Mouse (Mus musculus) midbrain, embryonic 10.5 days (tissue): ENCODE measurements around the gene Cdc37. TPM values are rescaled to one million over a fixed set of nuclear protein-coding genes. Genes with fewer than 3 reads are reported as not detected.
"Not testable (repeated sequence)": the region's sequence is repeated elsewhere in the genome, so short reads cannot be mapped to it uniquely, and the experiment has no call there.

Source experiments
- DNase-seq: peaks from one replicate; pipeline ENCODE4 v3.0.0-alpha.2; 2017; ENCODE audit warnings: low spot score
- H3K27ac ChIP-seq: fragments of 300-500 bp; sonication (generic); replicated peaks from 2 replicates; pipeline ENCODE4 v1.5.1; 2016; ENCODE audit warnings: mild to moderate bottlenecking
- H3K27me3 ChIP-seq: fragments of 300-500 bp; sonication (generic); 2 replicates; pipeline ENCODE4 v1.6.1; 2016; ENCODE audit warnings: low read depth, mild to moderate bottlenecking; ENCODE audit not compliant: poor library complexity, severe bottlenecking
- H3K36me3 ChIP-seq: fragments of 300-500 bp; sonication (generic); 2 replicates; pipeline ENCODE4 v1.6.1; 2016; ENCODE audit warnings: mild to moderate bottlenecking, moderate library complexity
- H3K4me1 ChIP-seq: fragments of 300-500 bp; sonication (generic); 2 replicates; pipeline ENCODE4 v1.6.1; 2016
- H3K4me3 ChIP-seq: fragments of 300-500 bp; sonication (generic); 2 replicates; pipeline ENCODE4 v1.5.1; 2016; ENCODE audit warnings: mild to moderate bottlenecking, moderate library complexity
- H3K9me3 ChIP-seq: fragments of 300-500 bp; sonication (generic); replicated peaks from 2 replicates; pipeline ENCODE4 v1.6.1; 2016; ENCODE audit warnings: mild to moderate bottlenecking
- WGBS: fragments of 180-500 bp; shearing (Covaris S2); methylation state at CpG from one replicate; pipeline ENCODE4 v1.1.7; 2016; 5-methylcytosine and 5-hydroxymethylcytosine counted together
- polyA plus RNA-seq: library from polyadenylated mRNA; unstranded; fragments of >200 nt; fragmentation: Nextera tagmentation; extraction: Ambion mirVana; gene quantifications from 2 replicates; pipeline ENCODE4 v1.2.1, GENCODE M21; 2016

The Cdc37 gene
- polyA plus RNA-seq: 351 and 367 TPM in 2 replicates

GRCm38 (mm10) chr9:21149654-21150419 is at the start of gene Cdc37:
Cdc37 (minus strand) TSS chr9:21149982.
- Histone ChIP-seq H3K27me3 (peaks cover 8% of the 10 kb centered on the region; the same call in 1 of the 2 replicates), H3K27ac (peak within 1 kb of the TSS; percentile 88), H3K36me3 (peaks cover 32% of the 10 kb centered on the region), H3K4me3 (peak within 1 kb of the TSS; percentile 78), H3K9me3 (no peaks in the 10 kb centered on the region), H3K4me1 (peaks cover 52% of the 10 kb centered on the region)
- DNase-seq: peak; percentile 97
- WGBS: 4% methylated on average over 56 of the region's 56 CpGs

DNA sequence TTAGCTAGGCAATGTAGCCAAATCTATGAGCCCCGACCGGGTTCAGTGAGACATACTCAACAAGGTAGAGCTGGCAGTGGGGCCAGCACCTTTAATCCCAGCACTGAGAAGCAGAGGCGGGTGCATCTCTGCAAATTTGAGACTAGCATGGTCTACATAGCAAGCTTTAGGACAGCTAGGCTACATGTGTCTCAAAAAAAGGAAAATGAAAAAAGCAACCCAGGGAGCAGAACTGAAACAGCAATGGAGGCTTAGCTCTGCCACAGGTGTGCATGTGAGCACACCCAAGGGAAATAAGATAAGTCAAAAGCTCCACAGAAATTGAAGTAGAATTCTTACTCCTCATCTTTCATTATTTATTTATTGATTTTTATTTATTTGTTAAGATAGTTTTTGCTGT is 49.2 kb upstream of the Cdc37 start:
- 80% methylated on average over 3 of the region's 3 CpGs for WGBS
- DNase-seq: no peak
- H3K27me3 ChIP-seq: peaks cover 4% of the 10 kb centered on the region
- no peak overlapping the region for H3K4me3 ChIP-seq
- H3K27ac ChIP-seq: 0 out of 2 replicates have a peak overlapping the region, but pooled peaks have one; percentile 17
- H3K4me1 ChIP-seq: peaks cover 37% of the 10 kb centered on the region
- no peaks in the 10 kb centered on the region for H3K36me3 ChIP-seq
- H3K9me3 ChIP-seq: no peaks in the 10 kb centered on the region

- DNase-seq: peak; percentile 76
- H3K4me3 ChIP-seq: peak overlapping the region; percentile 48
- 22% methylated on average over 4 of the region's 4 CpGs for WGBS
- H3K27ac ChIP-seq: peak overlapping the region; percentile 80
- H3K4me1 ChIP-seq: peaks cover 37% of the 10 kb centered on the region
- no peaks in the 10 kb centered on the region for H3K9me3 ChIP-seq
- peaks cover 4% of the 10 kb centered on the region for H3K27me3 ChIP-seq
- no peaks in the 10 kb centered on the region for H3K36me3 ChIP-seq
Observed at GRCm38 (mm10) chr9:21197981-21198380, 48.2 kb upstream of the Cdc37 start.

- peaks cover 4% of the 10 kb centered on the region for H3K27me3 ChIP-seq
- no peaks in the 10 kb centered on the region for H3K9me3 ChIP-seq
- no peaks in the 10 kb centered on the region for H3K36me3 ChIP-seq
- H3K4me1 ChIP-seq: peaks cover 37% of the 10 kb centered on the region
- peak overlapping the region; percentile 80 for H3K27ac ChIP-seq
- peak; percentile 32 for DNase-seq
- WGBS: 32% methylated on average over 19 of the region's 19 CpGs
- peak overlapping the region; percentile 48 for H3K4me3 ChIP-seq
Observed at GRCm38 (mm10) chr9:21196521-21197433, 47.0 kb upstream of the Cdc37 start.

GRCm38 (mm10) chr9:21195736-21196505 is 46.1 kb upstream of the Cdc37 start:
- H3K27me3 ChIP-seq, H3K36me3 ChIP-seq, H3K9me3 ChIP-seq, H3K27ac ChIP-seq, DNase-seq: not testable (repeated sequence)
- WGBS: 68% methylated on average over 7 of the region's 7 CpGs
- H3K4me1 ChIP-seq: peaks cover 37% of the 10 kb centered on the region
- H3K4me3 ChIP-seq: peak overlapping the region; percentile 48; the same call in 1 of the 2 replicates

DNA sequence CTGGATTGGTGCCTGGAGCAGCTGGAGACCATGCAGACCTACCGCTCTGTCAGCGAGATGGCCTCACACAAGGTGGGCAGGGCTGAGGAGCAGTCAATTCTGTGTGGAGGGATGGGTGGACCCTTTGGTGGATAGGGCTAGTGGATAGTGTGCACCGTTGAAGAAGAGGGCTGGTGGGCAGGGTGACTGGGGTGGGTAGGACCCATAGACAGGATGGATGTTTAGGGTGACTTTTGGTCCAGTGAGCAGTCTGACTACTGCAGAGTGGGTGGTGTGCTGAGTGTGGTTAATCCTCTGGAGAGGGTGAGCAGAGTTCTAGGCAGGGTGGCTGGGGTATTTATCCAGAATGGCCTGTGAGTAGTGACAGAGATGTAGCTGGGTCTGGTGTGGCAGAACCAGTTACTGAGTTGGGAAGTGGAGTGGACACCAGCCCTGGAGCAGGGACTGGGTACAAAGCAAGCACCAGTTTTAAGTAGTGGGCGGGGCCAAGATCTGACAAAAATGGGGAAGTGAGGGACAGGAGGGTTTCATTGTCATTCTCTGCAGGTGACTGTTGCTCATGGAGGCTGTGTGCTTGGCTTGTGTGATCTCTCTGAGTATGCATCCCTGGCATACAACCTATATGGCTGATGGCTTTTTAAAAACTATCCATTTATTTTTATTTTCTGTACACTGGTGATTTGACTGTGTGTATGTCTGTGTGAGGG is 45.2 kb upstream of the Cdc37 start:
- H3K4me3 ChIP-seq: no peak overlapping the region
- no peaks in the 10 kb centered on the region for H3K36me3 ChIP-seq
- H3K9me3 ChIP-seq: no peaks in the 10 kb centered on the region
- no peak for DNase-seq
- 85% methylated on average over 4 of the region's 4 CpGs for WGBS
- H3K4me1 ChIP-seq: peaks cover 42% of the 10 kb centered on the region
- H3K27ac ChIP-seq: no peak overlapping the region
- H3K27me3 ChIP-seq: peaks cover 4% of the 10 kb centered on the region

DNA sequence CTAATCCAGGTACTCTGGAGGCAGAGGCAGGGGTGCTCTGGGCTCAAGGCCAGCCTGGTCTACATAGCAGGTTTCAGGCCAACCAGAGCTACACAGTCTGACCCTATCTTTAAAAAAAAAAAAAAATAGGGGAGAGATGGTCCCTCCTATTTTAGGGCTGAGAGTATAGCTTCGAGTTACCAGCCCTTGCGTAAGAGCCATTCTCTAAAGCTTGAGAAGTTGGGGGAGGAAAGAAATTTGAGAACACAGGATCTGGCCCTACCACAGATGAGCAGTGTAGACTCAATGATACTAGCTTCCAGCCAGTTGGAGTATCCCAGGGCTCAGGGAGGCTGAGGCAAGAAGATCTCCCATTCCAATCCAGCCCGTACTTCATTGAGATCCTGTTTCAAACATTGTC is 44.0 kb upstream of the Cdc37 start:
- H3K4me3 ChIP-seq: no peak overlapping the region
- H3K9me3 ChIP-seq: no peaks in the 10 kb centered on the region
- H3K27me3 ChIP-seq: peaks cover 4% of the 10 kb centered on the region
- H3K4me1 ChIP-seq: peaks cover 40% of the 10 kb centered on the region
- H3K36me3 ChIP-seq: no peaks in the 10 kb centered on the region
- H3K27ac ChIP-seq: no peak overlapping the region
- WGBS: 91% methylated on average over 3 of the region's 3 CpGs
- no peak for DNase-seq

- H3K4me3 ChIP-seq: no peak overlapping the region
- no peak overlapping the region for H3K27ac ChIP-seq
- H3K36me3 ChIP-seq: no peaks in the 10 kb centered on the region
- H3K4me1 ChIP-seq: peaks cover 12% of the 10 kb centered on the region
- H3K27me3 ChIP-seq: peaks cover 13% of the 10 kb centered on the region
- H3K9me3 ChIP-seq: no peaks in the 10 kb centered on the region
- DNase-seq: no peak
- 80% methylated on average over 3 of the region's 3 CpGs for WGBS
Observed at GRCm38 (mm10) chr9:21190670-21191069, 40.9 kb upstream of the Cdc37 start.

DNA sequence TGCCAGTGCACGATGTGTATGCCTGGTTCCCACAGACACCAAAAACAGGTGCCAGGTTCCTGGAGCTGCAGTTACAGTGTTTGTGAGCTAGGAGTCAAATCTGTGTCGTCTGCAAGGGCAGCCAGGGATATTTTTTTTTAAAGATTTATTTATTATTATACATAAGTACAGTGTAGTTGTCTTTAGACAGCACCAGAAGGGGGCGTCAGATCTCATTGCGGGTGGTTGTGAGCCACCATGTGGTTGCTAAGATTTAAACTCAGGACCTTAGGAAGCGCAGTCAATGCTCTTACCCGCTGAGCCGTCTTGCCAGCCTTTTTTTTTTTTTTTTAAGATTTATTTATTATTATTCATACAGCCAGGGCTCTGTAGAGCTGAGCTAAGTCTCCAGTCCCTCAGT is 40.1 kb upstream of the Cdc37 start:
- peaks cover 21% of the 10 kb centered on the region for H3K27me3 ChIP-seq
- no peak overlapping the region for H3K4me3 ChIP-seq
- 46% methylated on average over 7 of the region's 7 CpGs for WGBS
- H3K4me1 ChIP-seq: peaks cover 10% of the 10 kb centered on the region; the same call in 1 of the 2 replicates
- H3K36me3 ChIP-seq: no peaks in the 10 kb centered on the region
- H3K9me3 ChIP-seq: no peaks in the 10 kb centered on the region
- no peak for DNase-seq
- H3K27ac ChIP-seq: no peak overlapping the region

DNA sequence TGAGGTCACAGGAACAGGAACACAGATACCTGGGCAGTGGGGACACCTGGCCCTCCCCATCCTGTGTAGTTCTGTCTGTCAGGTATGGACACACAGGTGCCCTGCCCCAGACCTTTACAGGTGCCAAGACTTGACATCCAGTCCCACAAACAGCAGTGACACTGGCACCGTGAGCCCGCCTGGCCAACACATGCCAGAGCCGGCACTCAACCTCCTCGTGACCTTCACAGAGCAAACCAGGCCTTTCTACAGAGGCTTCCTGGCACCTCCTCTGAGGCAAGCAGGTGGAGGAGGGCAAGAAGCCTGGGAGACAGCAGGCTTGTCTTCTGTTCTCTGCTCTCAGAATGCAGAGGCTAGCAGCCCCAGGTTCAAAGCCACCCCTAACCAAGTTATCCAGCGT is 35.7 kb upstream of the Cdc37 start:
- H3K4me1 ChIP-seq: peaks cover 24% of the 10 kb centered on the region
- no peak for DNase-seq
- H3K27ac ChIP-seq: no peak overlapping the region
- H3K9me3 ChIP-seq: no peaks in the 10 kb centered on the region
- 89% methylated on average over 5 of the region's 5 CpGs for WGBS
- H3K27me3 ChIP-seq: peaks cover 66% of the 10 kb centered on the region
- H3K4me3 ChIP-seq: no peak overlapping the region
- H3K36me3 ChIP-seq: no peaks in the 10 kb centered on the region

- Histone ChIP-seq H3K9me3 (no peaks in the 10 kb centered on the region), H3K4me3 (no peak overlapping the region), H3K4me1 (peaks cover 21% of the 10 kb centered on the region), H3K36me3 (no peaks in the 10 kb centered on the region), H3K27me3 (peaks cover 73% of the 10 kb centered on the region), H3K27ac (no peak overlapping the region)
- no peak for DNase-seq
- 58% methylated on average over 2 of the region's 2 CpGs for WGBS
Observed at GRCm38 (mm10) chr9:21184733-21185132, 35.0 kb upstream of the Cdc37 start.
